Mouse (Mus musculus) hindbrain, embryonic 14.5 days (tissue): Measurements from ENCODE around the gene Rpl3. TPM values are rescaled to one million over a fixed set of nuclear protein-coding genes. Genes with fewer than 3 reads are reported as not detected.

ENCODE experiments used
- ATAC-seq: fragments of 200-750 bp; cut with Nextera tagmentation; 2 replicates; pipeline ENCODE4 v1.8.0; 2017; ENCODE audit warnings: moderate number of reproducible peaks, mild to moderate bottlenecking, moderate TSS enrichment, moderate library complexity; ENCODE audit not compliant: low FRiP score
- DNase-seq: peaks from one replicate; pipeline ENCODE4 v3.0.0-alpha.2; 2015; ENCODE audit warnings: low spot score
- H3K27ac ChIP-seq: fragments of 300-500 bp; sonication (generic); 2 replicates; pipeline ENCODE4 v1.5.1; 2014; ENCODE audit warnings: mild to moderate bottlenecking, moderate library complexity
- H3K27me3 ChIP-seq: fragments of 300-500 bp; sonication (generic); 2 replicates; pipeline ENCODE4 v1.6.1; 2014; ENCODE audit warnings: mild to moderate bottlenecking, low read length, mixed read lengths; ENCODE audit not compliant: control insufficient read depth, insufficient read depth
- H3K36me3 ChIP-seq: fragments of 300-500 bp; sonication (generic); replicated peaks from 2 replicates; pipeline ENCODE4 v1.6.1; 2014; ENCODE audit not compliant: control insufficient read depth, insufficient read depth
- H3K4me1 ChIP-seq: fragments of 300-500 bp; sonication (generic); replicated peaks from 2 replicates; pipeline ENCODE4 v1.6.1; 2014; ENCODE audit warnings: antibody characterized with exemption, low read length, mixed read lengths; ENCODE audit not compliant: control insufficient read depth, insufficient read depth
- H3K4me2 ChIP-seq: fragments of 300-500 bp; sonication (generic); replicated peaks from 2 replicates; pipeline ENCODE4 v1.6.1; 2014; ENCODE audit warnings: mild to moderate bottlenecking, moderate library complexity
- H3K4me3 ChIP-seq: fragments of 300-500 bp; sonication (generic); replicated peaks from 2 replicates; pipeline ENCODE4 v1.5.1; 2014; ENCODE audit warnings: mild to moderate bottlenecking, low read length
- H3K9ac ChIP-seq: fragments of 300-500 bp; sonication (generic); 2 replicates; pipeline ENCODE4 v1.6.1; 2014
- H3K9me3 ChIP-seq: fragments of 300-500 bp; sonication (generic); 2 replicates; pipeline ENCODE4 v1.6.1; 2016; ENCODE audit warnings: low read length; ENCODE audit not compliant: control insufficient read depth
- WGBS: fragments of 180-500 bp; shearing (Covaris S2); extraction: QIAGEN DNeasy Blood & Tissue Kit; methylation state at CpG from one replicate; pipeline ENCODE4 v1.1.7; 2014; 5-methylcytosine and 5-hydroxymethylcytosine counted together
- polyA plus RNA-seq: library from polyadenylated mRNA; unstranded; fragments of >200 nt; fragmentation: Nextera tagmentation; extraction: Ambion mirVana; gene quantifications from 2 replicates; pipeline ENCODE4 v1.2.1, GENCODE M21; 2014

Gene Rpl3
- polyA plus RNA-seq, 1 experiment from 2014 or later, result 734 TPM

DNA sequence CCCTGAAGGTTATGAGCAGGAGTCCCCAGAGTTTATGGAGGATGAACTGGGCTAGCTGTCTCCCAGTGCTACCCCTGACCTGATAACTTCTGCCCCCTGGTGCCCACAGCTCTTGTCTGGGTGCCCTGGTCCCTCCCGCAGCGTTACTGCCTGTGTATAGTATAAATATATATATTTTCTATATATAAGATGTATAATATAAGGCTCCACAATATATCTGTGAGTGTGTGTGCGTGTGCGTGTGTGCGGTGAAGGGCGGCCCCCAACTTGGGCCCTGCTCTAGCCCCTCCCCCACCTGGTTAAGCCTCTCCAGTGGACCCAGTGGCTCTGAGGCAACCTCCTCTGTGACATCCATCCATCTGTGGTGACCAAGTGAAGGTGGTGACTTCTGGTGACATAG, 27.4 kb upstream of the Rpl3 start:
- Histone ChIP-seq H3K4me2 (no peak overlapping the region), H3K27me3 (no peaks in the 10 kb centered on the region), H3K4me1 (no peaks in the 10 kb centered on the region), H3K27ac (no peak overlapping the region), H3K36me3 (peaks cover 2% of the 10 kb centered on the region; the same call in 1 of the 2 replicates), H3K4me3 (no peak overlapping the region), H3K9me3 (no peaks in the 10 kb centered on the region), H3K9ac (no peak overlapping the region)
- 87% methylated on average over 6 of the region's 6 CpGs for WGBS
- no peak for ATAC-seq
- DNase-seq, result no peak

DNA sequence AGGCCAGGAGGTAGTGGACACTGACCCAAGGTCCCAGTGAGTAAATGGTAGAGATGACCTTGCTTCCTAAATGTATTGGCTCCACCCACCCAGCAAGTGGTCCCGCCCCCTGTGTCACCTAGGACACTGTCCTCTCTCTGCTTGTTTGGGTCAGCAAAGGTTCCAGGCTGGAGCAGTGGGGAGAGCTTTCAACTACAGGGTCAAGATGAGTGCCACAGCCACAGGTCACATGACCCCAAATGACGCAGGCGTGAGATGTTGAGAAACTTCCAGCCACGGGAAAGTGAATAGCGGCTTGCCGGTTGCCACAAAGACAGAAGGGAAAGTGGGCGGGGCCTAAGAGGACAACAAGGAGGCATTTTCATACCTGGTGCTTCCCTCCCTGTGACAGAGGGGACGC, 25.5 kb upstream of the Rpl3 start:
- no peaks in the 10 kb centered on the region for H3K4me1 ChIP-seq
- H3K36me3 ChIP-seq, result peaks cover 18% of the 10 kb centered on the region; the same call in 1 of the 2 replicates
- H3K4me2 ChIP-seq, result no peak overlapping the region
- no peaks in the 10 kb centered on the region for H3K9me3 ChIP-seq
- no peak for DNase-seq
- WGBS, result 62% methylated on average over 8 of the region's 8 CpGs
- no peak overlapping the region for H3K27ac ChIP-seq
- no peaks in the 10 kb centered on the region for H3K27me3 ChIP-seq
- H3K9ac ChIP-seq, result no peak overlapping the region
- ATAC-seq, result no peak
- H3K4me3 ChIP-seq, result no peak overlapping the region

DNA sequence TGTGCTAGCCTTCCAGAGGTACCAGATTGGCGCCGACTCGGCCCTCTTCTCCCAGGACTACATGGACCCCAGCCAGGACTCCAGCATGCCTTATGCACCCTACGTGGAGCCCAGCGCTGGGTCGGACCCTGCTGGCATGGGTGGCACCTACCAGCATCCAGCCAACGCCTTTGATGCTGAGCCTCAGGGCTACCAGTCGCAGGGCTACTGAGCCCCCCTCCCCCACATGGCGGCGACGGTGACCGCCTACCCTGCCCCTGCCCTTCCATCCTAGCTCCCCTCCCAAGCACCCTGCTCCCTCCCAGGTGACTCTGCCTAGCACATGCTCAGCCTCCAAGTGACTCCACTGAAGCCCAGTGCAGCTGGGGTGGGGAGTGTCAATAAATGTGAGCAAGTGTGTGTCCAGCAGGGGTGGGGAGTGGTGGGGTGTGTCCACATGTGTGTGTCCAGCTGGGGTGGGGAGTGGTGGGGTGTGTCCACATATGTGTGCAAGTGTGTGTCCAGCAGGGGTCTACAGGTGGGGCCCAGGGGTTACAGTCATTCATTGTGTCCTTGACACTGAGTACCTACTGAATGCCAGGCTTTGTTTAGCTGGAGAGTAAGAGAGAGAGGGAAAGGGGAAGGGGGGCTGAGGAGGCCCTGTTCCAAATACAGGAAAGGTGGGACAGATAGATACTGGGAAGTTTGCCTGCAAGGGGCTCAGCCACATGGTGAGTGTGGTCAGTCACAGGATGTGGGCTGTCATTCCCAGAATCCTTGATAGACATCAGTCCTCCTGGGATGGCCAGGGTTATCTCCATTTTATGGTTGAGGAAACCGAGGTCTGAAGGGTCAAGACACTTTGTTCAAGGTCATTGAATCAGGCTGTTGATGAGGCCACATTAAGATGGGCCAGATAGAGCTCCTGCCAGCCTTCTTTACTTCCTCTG, 24.5 kb upstream of the Rpl3 start:
- DNase-seq (no peak), ATAC-seq (no peak)
- Histone ChIP-seq H3K27me3 (no peaks in the 10 kb centered on the region), H3K4me3 (no peak overlapping the region), H3K9me3 (no peaks in the 10 kb centered on the region), H3K9ac (no peak overlapping the region), H3K4me2 (no peak overlapping the region), H3K4me1 (no peaks in the 10 kb centered on the region), H3K27ac (no peak overlapping the region), H3K36me3 (peaks cover 26% of the 10 kb centered on the region)
- 74% methylated on average over 13 of the region's 13 CpGs for WGBS

DNA sequence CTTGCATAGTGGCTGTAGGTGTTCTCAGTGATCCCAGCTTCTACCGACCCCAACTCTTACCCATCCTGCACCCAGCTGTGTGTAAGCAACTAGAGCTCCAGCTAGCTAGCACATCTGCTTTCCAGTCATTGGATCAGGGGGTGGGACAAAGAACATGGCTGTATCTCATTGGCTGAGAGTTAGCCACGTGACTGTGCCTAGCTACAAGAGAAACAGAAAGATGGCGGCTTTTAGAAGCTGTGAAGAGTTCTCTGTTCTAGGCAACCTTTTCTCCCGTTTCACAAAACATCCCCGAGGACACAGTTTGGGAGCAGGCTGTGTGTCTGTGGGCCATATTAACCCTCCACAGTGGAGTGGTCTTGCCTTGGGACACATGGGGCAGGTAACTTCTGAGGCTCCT, 23.6 kb upstream of the Rpl3 start:
- DNase-seq, result no peak
- no peak overlapping the region for H3K4me2 ChIP-seq
- WGBS, result 69% methylated on average over 5 of the region's 5 CpGs

DNA sequence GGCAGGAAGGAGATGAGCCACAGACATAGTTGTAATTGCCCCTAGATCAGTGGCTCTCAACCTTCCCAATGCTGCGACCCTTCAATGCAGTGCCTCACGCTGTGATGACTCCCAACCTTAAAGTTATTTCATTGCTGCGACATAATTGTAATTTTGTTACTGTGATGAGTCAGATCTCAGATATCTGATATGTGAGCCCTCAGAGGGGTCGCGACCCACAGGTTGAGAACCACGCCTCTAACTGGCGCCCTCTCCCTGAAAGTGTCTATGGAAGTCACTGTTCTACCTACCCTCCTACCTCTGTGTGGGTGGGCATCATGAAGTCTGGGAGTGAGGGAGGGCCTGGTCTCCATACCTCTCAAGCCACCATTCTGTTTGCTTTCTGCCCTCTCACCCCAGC, 22.7 kb upstream of the Rpl3 start:
- Histone ChIP-seq H3K27me3 (no peaks in the 10 kb centered on the region), H3K27ac (no peak overlapping the region), H3K4me3 (no peak overlapping the region), H3K9me3 (no peaks in the 10 kb centered on the region), H3K4me1 (no peaks in the 10 kb centered on the region), H3K4me2 (no peak overlapping the region), H3K36me3 (peaks cover 27% of the 10 kb centered on the region), H3K9ac (no peak overlapping the region)
- no peak for DNase-seq
- WGBS, result 93% methylated on average over 7 of the region's 7 CpGs
- ATAC-seq, result no peak

More for the DNA sequence above, 23.6 kb upstream of the Rpl3 start:
- ATAC-seq, result no peak
- no peaks in the 10 kb centered on the region for H3K9me3 ChIP-seq
- peaks cover 27% of the 10 kb centered on the region for H3K36me3 ChIP-seq
- H3K4me3 ChIP-seq, result no peak overlapping the region
- H3K27ac ChIP-seq, result no peak overlapping the region
- no peak overlapping the region for H3K9ac ChIP-seq
- no peaks in the 10 kb centered on the region for H3K27me3 ChIP-seq
- no peaks in the 10 kb centered on the region for H3K4me1 ChIP-seq

DNA sequence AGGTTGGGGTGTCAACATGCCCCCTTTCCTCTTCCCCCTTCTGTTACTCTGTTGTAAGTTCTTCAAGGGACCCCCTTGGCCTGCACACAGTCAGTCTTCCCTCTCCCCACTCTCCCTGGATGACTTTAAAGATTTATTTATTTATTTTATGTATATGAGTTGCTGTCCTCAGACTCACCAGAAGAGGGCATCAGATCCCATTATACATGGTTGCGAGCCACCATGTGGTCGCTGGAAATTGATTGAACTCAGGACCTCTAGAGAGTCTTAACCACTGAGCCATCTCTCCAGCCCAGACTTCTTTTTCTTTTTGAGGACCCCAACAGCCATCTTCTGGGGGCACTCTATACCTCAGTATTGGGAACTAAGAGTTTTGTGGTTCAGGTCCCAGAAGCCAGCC, 20.8 kb upstream of the Rpl3 start:
- H3K27ac ChIP-seq, result no peak overlapping the region
- H3K9ac ChIP-seq, result no peak overlapping the region
- no peak overlapping the region for H3K4me2 ChIP-seq
- 57% methylated on average over 2 of the region's 2 CpGs for WGBS
- H3K9me3 ChIP-seq, result no peaks in the 10 kb centered on the region
- ATAC-seq, result no peak
- no peaks in the 10 kb centered on the region for H3K4me1 ChIP-seq
- no peak for DNase-seq
- peaks cover 27% of the 10 kb centered on the region for H3K36me3 ChIP-seq
- H3K27me3 ChIP-seq, result no peaks in the 10 kb centered on the region
- H3K4me3 ChIP-seq, result no peak overlapping the region

DNA sequence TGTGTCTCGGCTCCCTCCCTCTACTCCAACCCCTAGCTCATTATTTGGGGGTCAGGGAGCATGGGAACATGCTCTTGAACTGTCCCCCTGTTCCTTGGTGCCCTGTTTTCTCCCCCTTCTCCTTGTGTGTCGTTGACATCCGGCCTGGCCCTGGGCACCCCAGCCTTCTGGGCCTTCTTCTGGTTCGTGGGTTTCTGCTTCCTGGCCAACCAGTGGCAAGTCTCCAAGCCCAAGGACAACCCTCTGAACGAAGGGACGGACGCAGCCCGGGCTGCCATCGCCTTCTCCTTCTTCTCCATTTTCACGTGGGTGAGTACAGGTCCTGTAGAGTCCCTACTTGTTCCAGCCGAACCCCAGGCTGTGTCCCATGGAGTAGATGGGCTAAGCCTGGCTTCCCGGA, 19.8 kb upstream of the Rpl3 start:
- peaks cover 27% of the 10 kb centered on the region for H3K36me3 ChIP-seq
- H3K9ac ChIP-seq, result no peak overlapping the region
- no peaks in the 10 kb centered on the region for H3K27me3 ChIP-seq
- DNase-seq (no peak), ATAC-seq (no peak)
- no peak overlapping the region for H3K4me3 ChIP-seq
- H3K27ac ChIP-seq, result no peak overlapping the region
- WGBS, result 80% methylated on average over 12 of the region's 12 CpGs
- no peak overlapping the region for H3K4me2 ChIP-seq
- no peaks in the 10 kb centered on the region for H3K4me1 ChIP-seq
- no peaks in the 10 kb centered on the region for H3K9me3 ChIP-seq

DNA sequence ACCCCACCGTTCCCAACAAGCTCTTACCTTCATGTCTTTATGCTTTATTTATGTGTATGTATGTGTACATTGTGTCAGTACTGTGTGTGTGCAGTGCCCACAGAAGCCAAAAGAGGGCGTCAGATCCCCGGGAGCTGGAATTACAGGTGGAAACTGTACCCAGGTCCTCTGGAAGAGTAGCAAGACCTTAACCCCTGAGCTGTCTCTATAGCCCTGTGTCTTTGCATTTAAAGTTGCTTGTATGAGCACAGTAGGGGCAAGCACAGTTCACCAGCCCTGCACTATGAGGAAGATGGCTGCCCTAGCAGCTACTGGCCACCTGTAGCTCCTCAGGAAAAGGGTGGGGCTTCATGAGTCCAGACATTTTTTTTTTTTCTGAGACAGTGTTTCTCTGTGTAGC, 15.9 kb upstream of the Rpl3 start:
- H3K4me3 ChIP-seq, result no peak overlapping the region
- H3K36me3 ChIP-seq, result peaks cover 13% of the 10 kb centered on the region
- no peaks in the 10 kb centered on the region for H3K27me3 ChIP-seq
- DNase-seq, result no peak
- H3K9me3 ChIP-seq, result no peaks in the 10 kb centered on the region
- H3K9ac ChIP-seq, result no peak overlapping the region
- WGBS, result 89% methylated on average over 3 of the region's 3 CpGs
- no peak overlapping the region for H3K4me2 ChIP-seq
- ATAC-seq, result no peak
- H3K27ac ChIP-seq, result no peak overlapping the region
- no peaks in the 10 kb centered on the region for H3K4me1 ChIP-seq

DNA sequence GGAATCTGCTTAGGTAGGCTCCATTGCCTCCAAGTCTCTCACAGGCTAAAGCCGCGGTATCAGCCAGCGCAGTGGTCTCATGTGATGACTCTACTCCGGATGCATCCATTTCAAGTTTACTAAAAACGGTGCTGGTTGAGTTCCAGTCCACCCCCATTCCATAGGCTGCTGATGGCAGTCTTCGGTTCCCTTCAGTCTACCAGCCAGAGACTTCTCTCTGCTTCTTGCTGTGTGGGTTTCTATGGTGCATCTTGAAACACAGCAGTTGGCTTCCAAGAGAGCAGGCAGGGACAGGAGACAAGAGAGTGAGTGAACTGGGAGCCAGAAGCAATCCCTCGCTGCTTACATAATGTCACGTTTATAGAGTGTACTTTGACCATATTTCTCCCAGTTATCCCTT, 15.5 kb upstream of the Rpl3 start:
- H3K36me3 ChIP-seq, result peaks cover 9% of the 10 kb centered on the region

More for the DNA sequence above, 15.5 kb upstream of the Rpl3 start:
- Histone ChIP-seq H3K9ac (no peak overlapping the region), H3K4me2 (no peak overlapping the region), H3K4me1 (no peaks in the 10 kb centered on the region), H3K9me3 (no peaks in the 10 kb centered on the region), H3K27me3 (no peaks in the 10 kb centered on the region), H3K4me3 (no peak overlapping the region), H3K27ac (no peak overlapping the region)
- DNase-seq (no peak), ATAC-seq (no peak)
- WGBS, result 95% methylated on average over 8 of the region's 8 CpGs
